Mouse (Mus musculus) heart, adult 11 months (tissue): ENCODE measurements around the gene Chga.

Experiments
- DNase-seq: peaks from one replicate; pipeline ENCODE4 v3.0.0; 2022

The Chga gene

DNA sequence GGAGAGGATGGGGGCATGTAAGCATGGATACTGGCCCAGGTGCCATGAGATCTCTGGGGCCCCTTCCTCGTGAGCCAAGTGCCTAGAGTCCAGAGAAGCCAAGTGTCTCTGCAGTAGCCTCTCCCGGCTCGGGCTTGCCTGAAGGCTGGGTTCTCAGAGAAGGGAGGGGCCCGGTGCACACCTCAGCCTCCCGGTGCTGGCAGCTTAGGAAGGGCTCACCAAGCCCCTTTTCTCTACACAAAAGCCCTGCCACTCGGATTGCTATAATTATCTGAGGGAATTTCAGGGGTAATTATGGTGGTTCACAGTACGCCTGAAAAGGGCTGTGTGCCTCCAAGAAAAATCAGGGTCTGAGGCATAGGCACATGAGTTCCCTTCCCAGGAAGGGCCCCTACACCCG is 47.1 kb downstream of the Chga start:
- no peak for DNase-seq

DNA sequence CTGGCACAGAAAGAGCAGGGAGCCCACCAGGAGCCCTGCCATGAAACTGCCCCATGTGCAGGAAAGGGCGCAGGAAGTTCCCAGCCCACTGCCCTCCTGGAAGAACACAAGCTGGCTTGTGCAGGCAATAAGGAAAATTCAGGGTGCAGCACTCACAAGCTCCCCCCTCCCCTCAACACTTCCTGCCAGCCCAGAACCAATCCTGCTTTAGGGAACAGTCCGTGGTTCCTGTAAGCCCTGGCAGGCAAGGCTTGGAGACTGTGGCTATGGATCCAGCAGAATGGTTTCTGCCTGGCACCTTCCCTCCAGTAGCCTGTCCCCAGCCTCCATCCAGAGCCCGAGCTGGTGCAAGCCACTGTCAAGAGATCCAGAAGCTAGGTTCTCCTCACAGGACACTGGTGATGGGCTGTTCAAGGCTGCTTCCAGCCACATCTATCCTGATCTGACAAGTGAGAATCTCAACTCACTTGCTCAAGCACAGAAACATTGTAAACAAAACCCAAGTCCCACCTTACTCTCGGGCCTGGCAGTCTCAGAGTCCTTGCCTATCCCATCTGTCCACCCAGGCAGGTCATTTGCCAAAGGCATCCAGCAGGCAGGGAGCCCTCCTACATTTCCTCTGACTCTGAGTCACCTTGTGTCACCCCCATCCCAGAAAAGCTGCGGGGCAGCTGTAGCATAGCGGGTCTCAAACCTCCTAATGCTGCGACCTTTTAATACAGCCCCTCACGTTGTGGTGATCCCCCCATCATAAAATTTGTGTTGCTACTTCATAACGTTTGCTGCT is 47.7 kb downstream of the Chga start:
- peak; percentile 81 for DNase-seq

DNA sequence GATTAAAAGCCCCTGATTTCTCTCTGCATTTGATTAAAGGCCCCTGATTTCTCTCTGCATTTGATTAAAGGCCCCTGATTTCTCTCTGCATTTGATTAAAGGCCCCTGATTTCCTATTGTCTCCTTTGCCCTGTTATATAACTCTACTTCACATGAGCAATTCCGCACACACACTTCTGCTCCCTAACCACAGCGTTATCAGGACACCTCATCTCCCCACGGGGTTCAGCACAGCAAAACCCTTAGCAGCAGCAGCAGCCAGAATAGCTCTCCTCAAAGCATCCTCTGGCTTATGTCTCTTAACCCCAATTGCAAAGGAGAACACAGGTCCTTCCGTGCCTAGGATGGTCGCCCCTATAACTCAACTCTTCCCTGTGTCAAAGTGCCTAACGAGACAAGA is 50.8 kb downstream of the Chga start:
- DNase-seq: no peak

DNA sequence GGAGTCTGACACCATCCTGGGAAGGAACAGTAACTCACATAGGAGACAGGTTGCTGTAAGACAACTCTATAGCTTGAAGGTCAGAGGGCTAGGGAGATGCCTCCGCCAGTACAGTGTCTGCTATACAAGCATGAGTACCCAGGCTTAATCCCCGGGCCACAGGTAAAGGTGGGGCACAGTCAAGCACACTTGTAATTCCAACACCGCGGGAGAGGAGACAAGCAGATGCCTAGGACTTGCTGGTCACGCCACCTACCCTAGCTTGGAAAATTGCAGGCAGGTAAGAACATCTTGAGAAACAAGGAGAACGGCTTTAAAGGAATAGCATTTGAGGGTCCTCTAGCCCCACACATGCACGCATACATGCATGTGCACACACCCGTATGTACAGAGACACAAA is 52.3 kb downstream of the Chga start:
- no peak for DNase-seq

DNA sequence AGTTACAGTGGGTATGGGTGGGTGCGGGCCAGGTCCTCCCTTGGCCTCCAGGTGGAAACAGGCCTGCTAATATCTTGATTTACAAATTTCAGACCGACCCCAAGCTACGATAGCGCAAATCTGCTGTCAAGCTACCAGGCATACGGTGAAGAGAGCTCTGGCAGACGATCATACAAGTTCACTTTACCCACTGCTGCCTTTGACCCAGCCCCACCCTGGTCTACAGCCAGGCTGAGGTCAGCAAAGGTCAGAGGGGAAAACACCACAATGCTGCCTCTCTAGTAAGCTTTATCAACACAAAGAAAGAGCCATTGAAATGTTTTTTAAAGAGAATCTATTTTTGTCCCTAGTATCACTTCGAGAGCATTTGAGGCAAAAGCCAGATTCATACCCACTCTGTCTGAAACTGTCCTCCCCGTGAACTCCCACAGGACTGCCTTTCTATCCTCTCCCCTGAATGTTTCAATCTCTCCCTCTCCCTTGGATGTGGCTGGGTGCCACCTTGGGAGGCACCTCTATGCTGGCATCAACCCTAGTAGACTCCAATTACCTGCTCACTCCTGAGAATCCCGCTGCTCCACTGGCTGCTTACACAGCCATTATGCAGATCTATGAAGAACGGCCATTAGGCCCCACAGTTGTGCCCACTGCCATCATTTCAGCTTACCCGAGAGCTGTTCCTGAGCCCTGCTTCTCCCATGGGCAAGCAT is 53.2 kb downstream of the Chga start:
- no peak for DNase-seq

DNA sequence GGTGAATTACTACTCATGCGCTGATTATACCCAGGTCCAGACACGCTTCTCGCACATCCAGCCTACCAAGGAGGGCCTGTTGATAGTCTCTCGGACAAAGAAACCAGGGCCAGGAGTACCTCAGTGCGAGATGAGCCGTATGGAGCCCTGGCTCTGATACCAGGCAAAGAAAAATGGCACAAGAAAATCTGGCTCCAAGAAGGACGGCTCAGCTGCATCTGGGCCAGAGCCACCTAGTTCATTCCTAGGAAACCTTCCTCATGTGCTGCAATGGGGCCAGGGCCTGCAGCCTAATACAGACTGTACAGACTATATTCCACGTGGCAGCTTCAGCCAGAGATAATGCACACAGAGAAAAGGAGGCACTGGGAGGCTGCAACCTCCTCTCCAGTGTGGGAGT is 56.2 kb downstream of the Chga start:
- DNase-seq: no peak

DNA sequence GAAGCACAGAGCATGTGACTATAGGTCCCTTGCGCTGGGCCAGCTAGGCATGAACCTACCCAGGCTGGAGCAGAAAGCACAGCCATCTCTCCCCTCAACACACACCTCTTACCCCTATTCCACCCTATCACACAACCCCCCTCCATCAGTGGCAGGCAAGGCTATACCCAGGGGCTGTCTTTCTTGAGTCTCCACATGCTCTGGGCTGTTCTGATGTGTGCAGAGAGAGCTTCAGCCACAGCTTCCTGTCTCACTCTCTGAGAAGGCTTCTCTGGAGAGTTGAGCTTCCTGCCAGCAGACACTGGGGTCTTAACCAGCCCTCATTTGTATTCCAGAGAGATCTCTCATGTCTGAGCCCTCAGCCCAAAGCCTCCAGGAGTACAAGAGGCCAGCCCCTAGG is 57.7 kb downstream of the Chga start:
- DNase-seq: no peak

DNA sequence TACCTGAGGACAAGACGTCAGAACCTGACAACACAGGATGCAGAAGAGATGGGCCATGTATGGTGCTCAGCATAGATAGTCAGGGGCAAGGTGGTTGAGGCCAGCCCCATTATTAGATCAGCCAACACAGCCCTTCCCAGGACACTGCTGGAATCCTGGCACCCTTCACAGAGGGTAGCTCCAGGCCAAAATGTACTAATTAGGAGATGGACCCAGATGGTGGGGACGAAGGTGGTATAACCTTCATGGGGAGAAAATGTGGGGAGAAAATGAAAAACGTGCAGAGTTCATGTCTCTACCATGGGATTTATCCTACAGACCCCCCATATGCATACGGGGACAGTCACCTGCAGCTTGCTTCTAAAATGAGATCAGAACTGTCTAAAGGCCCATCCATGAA is 58.6 kb downstream of the Chga start:
- DNase-seq: no peak
